Mouse (Mus musculus): ENCODE data around the gene Kcnj14. TPM values are rescaled to one million over a fixed set of nuclear protein-coding genes. Genes with fewer than 3 reads are reported as not detected.

The Kcnj14 gene
- polyA plus RNA-seq, 1 experiment from 2014 or later: 1.3 TPM

DNA sequence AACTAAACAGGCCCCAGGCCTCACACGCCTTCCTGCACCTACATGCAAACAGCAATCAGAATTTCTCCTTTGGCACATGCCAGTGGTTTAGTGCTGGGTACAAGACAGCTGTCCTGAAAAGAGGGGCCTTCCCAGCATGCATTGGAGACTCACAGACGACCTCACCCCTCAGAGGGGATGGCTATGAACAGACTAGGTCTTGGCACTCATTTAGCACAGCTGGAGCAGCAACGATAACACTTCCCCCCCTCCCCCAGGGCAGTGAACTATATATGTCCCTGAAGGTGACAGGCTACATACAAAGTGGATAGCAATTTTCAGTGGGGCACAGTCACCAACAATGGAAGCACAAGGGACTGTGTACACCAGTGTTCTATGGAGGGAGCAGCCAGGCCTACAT, 39.9 kb upstream of the Kcnj14 start:
- no peaks in the 10 kb centered on the region for H3K36me3 ChIP-seq (ENCODE audit: control insufficient read depth, insufficient read depth, low read length)
- H3K4me3 ChIP-seq (ENCODE audit: low read length): no peak overlapping the region
- no peaks in the 10 kb centered on the region for H3K9me3 ChIP-seq (ENCODE audit: control insufficient read depth, low read length)
- ATAC-seq (ENCODE audit: low read depth): peak; percentile 6; the same call in 1 of the 2 replicates
- peak overlapping the region; percentile 37; the same call in 1 of the 2 replicates for H3K27ac ChIP-seq (ENCODE audit: low read length)
- H3K4me2 ChIP-seq (ENCODE audit: low read depth, low read length): no peak overlapping the region
- H3K9ac ChIP-seq (ENCODE audit: low read length): no peak overlapping the region
- whole genome bisulfite sequencing: 46% methylated on average over 3 of the region's 3 CpGs
- H3K4me1 ChIP-seq (replicated peaks; ENCODE audit: control insufficient read depth, insufficient read depth, low read length): peaks cover 11% of the 10 kb centered on the region; the same call in 1 of the 2 replicates
- H3K27me3 ChIP-seq (ENCODE audit: control insufficient read depth, insufficient read depth, low read depth, low read length): peaks cover 5% of the 10 kb centered on the region; the same call in 1 of the 2 replicates

DNA sequence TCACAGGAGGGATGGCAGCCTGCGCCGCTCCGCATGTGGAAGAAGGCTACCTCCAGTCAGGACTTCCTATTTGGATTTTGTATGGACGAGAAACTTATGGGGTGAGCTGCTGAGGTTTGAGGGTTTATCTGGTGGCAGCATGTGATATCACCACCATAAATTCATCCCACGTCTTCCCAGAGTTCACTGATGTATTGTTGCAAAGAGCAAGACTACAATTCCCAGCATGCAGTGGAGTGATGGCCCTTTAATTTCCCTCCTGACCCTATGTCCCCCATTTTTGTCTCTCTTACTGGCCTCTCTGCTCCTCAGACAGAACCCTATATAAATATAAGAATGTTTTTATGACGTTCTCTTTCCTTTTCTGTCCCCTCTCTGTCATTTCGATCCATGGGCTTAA, 38.2 kb upstream of the Kcnj14 start:
- H3K9me3 ChIP-seq (ENCODE audit: control insufficient read depth, low read length): no peaks in the 10 kb centered on the region
- WGBS: 80% methylated on average over 7 of the region's 7 CpGs
- peaks cover 6% of the 10 kb centered on the region for H3K4me1 ChIP-seq (replicated peaks; ENCODE audit: control insufficient read depth, insufficient read depth, low read length)
- H3K36me3 ChIP-seq (ENCODE audit: control insufficient read depth, insufficient read depth, low read length): no peaks in the 10 kb centered on the region
- no peak for ATAC-seq (ENCODE audit: low read depth)
- no peak overlapping the region for H3K4me2 ChIP-seq (ENCODE audit: low read depth, low read length)
- H3K9ac ChIP-seq (ENCODE audit: low read length): no peak overlapping the region
- no peaks in the 10 kb centered on the region; the same call in 1 of the 2 replicates for H3K27me3 ChIP-seq (ENCODE audit: control insufficient read depth, insufficient read depth, low read depth, low read length)
- H3K4me3 ChIP-seq (ENCODE audit: low read length): no peak overlapping the region
- H3K27ac ChIP-seq (ENCODE audit: low read length): no peak overlapping the region

DNA sequence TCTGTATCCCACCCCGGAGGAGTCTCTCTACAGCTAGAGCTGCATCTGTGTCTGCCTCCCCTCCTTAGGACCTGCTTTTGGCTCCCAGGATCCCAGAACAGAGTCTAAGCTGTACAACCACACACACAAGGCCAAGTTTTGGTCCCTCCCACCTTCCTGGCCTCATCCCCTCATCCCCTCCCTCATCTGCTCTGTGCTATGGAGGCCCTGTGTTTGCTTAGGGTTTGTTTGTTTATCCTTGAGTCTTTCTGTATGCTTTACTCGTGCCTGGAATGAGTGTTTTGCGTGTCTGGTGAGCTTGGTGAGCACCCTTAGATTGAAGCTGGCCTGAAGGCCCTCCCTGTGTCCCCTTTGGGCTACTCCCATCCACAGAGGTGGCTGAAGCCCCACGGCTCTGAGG, 34.4 kb upstream of the Kcnj14 start:
- Histone ChIP-seq H3K4me1 (replicated peaks; ENCODE audit: control insufficient read depth, insufficient read depth, low read length) (peaks cover 15% of the 10 kb centered on the region), H3K4me3 (ENCODE audit: low read length) (no peak overlapping the region), H3K27ac (ENCODE audit: low read length) (no peak overlapping the region), H3K36me3 (ENCODE audit: control insufficient read depth, insufficient read depth, low read length) (no peaks in the 10 kb centered on the region), H3K27me3 (ENCODE audit: control insufficient read depth, insufficient read depth, low read depth, low read length) (peaks cover 6% of the 10 kb centered on the region; the same call in 1 of the 2 replicates), H3K9ac (ENCODE audit: low read length) (no peak overlapping the region), H3K4me2 (ENCODE audit: low read depth, low read length) (no peak overlapping the region), H3K9me3 (ENCODE audit: control insufficient read depth, low read length) (no peaks in the 10 kb centered on the region)
- WGBS: 26% methylated on average over 4 of the region's 4 CpGs
- no peak for ATAC-seq (ENCODE audit: low read depth)

DNA sequence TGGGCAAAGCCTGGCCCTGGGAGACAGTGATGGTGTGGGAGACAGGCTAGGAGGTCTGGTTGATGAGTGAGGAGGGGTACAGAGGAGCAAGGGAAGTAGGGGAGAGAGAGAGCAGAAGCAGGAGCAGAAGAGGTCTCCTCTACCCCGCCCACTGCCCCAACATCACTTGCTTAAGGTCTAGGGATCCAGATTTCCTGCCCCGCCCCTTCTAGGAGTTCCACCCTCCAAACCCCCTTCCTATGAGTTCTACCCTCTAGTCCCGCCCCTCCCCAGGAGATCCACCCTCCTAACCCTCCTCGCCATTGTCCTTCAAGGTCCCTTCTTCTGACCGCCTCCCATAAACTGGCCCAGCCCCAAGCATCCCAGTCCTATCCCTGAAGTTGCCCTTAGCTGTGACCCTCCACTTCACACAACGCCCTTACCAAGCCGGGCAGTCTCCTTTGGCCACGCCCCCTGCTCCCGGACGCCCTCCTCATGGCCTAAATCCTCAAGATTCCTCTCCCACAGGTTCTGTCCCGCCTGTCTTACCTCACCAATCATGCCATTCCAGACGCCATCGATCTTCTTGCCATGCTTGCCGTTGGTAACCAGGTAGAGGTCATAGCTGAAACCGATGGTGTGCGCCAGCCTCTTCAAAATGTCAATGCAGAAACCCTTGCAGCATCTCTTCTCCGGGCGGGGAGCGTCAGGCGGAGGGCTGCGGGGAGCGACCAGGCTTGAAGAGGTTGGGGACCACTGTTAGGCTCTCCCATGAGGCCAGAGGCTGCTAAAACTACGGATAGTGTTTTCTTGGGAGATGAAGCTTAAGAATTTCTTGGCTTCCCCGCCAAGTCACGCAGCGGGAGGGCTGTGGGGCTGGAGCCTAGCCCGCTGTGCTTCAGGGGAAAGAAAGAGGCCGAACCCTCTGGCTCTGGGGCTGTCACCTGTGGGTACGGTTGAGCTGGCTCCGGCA, 32.6 kb upstream of the Kcnj14 start:
- Histone ChIP-seq H3K9ac (ENCODE audit: low read length) (peak overlapping the region; percentile 48), H3K36me3 (ENCODE audit: control insufficient read depth, insufficient read depth, low read length) (no peaks in the 10 kb centered on the region), H3K27me3 (ENCODE audit: control insufficient read depth, insufficient read depth, low read depth, low read length) (peaks cover 6% of the 10 kb centered on the region; the same call in 1 of the 2 replicates), H3K4me2 (ENCODE audit: low read depth, low read length) (peak overlapping the region; percentile 68), H3K4me1 (replicated peaks; ENCODE audit: control insufficient read depth, insufficient read depth, low read length) (peaks cover 15% of the 10 kb centered on the region), H3K27ac (ENCODE audit: low read length) (no peak overlapping the region), H3K4me3 (ENCODE audit: low read length) (peak overlapping the region; percentile 46), H3K9me3 (ENCODE audit: control insufficient read depth, low read length) (no peaks in the 10 kb centered on the region)
- ATAC-seq (ENCODE audit: low read depth): peak; percentile 42; the same call in 1 of the 2 replicates
- 4% methylated on average over 29 of the region's 30 CpGs for WGBS

DNA sequence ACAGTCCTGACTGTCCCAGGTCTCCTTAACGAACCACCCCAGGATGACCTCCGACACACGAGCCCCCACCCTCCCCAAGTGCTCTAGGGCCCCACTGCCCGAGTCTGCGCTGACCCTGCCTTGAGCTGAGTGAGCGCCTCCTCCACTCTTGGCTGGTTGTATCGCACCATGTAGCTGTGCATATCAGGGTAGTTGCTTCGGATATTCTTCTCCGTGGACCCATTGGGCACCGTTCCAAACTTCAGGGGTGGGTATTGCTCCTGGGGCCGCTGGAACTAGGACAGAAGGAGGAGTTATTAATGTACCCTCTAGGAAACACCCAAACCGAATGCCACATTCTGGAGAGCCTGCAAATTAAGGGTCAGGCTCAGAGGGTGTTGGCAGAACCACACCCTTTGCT, 28.5 kb upstream of the Kcnj14 start:
- H3K4me3 ChIP-seq (ENCODE audit: low read length): no peak overlapping the region
- 74% methylated on average over 12 of the region's 12 CpGs for WGBS
- no peak overlapping the region for H3K4me2 ChIP-seq (ENCODE audit: low read depth, low read length)
- H3K27me3 ChIP-seq (ENCODE audit: control insufficient read depth, insufficient read depth, low read depth, low read length): peaks cover 6% of the 10 kb centered on the region; the same call in 1 of the 2 replicates
- no peak for ATAC-seq (ENCODE audit: low read depth)
- peaks cover 12% of the 10 kb centered on the region for H3K4me1 ChIP-seq (replicated peaks; ENCODE audit: control insufficient read depth, insufficient read depth, low read length)
- H3K9me3 ChIP-seq (ENCODE audit: control insufficient read depth, low read length): no peaks in the 10 kb centered on the region
- no peak overlapping the region for H3K27ac ChIP-seq (ENCODE audit: low read length)
- no peaks in the 10 kb centered on the region for H3K36me3 ChIP-seq (ENCODE audit: control insufficient read depth, insufficient read depth, low read length)
- no peak overlapping the region for H3K9ac ChIP-seq (ENCODE audit: low read length)

DNA sequence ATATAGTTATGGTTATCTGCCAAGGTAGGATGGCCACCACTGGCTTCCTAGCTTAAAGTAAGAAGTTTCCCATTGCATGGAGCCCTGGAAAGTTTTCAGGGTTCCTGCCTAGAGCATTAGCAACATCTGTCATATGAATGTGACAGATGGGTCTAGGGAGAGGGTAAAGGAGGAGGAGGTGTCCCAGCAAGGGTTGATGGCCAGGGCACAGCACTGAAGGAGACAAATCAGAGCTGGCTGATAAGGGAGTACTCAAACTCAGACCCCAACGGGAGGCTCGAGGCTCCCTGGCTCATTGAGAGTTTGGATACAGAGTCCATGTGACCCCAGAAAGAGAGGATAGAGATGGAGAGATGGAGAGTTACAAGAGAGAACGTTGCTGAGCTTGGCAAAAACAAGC, 26.1 kb upstream of the Kcnj14 start:
- Histone ChIP-seq H3K4me2 (ENCODE audit: low read depth, low read length) (no peak overlapping the region), H3K4me1 (replicated peaks; ENCODE audit: control insufficient read depth, insufficient read depth, low read length) (no peaks in the 10 kb centered on the region), H3K27me3 (ENCODE audit: control insufficient read depth, insufficient read depth, low read depth, low read length) (no peaks in the 10 kb centered on the region), H3K27ac (ENCODE audit: low read length) (no peak overlapping the region), H3K36me3 (ENCODE audit: control insufficient read depth, insufficient read depth, low read length) (no peaks in the 10 kb centered on the region), H3K4me3 (ENCODE audit: low read length) (no peak overlapping the region), H3K9me3 (ENCODE audit: control insufficient read depth, low read length) (no peaks in the 10 kb centered on the region), H3K9ac (ENCODE audit: low read length) (no peak overlapping the region)
- WGBS: 33% methylated on average over 3 of the region's 3 CpGs
- ATAC-seq (ENCODE audit: low read depth): no peak

DNA sequence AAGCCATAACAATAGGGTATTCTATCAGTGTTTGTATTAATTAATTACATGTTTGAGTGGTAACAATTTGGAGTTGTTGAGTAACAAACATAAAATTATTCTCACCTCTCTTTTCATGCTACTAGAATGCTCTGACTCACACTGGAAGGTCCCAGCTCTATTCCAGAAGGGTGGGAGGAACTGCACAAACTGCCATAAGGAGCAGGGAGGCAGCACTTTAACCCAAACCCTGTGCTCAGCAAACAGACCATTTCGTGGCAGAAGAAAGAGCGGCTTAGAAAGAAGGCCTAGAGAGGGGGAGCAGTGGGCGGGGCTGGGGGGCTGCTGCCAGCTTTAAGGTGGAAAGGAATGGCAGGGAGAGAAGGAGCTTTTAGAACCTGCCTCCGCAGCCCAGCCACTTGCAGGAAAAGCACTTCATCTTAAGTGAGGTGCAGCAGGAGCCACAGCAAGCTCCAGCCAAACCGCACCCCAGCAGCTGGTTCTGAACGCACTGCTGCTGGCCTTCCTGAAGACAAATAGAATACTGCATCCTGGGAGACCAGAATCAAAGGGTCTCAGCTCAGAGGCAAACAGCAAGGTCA, 24.0 kb upstream of the Kcnj14 start:
- H3K27me3 ChIP-seq (ENCODE audit: control insufficient read depth, insufficient read depth, low read depth, low read length): no peaks in the 10 kb centered on the region
- peak; percentile 83 for ATAC-seq (ENCODE audit: low read depth)
- H3K27ac ChIP-seq (ENCODE audit: low read length): peak overlapping the region; percentile 65
- no peaks in the 10 kb centered on the region for H3K36me3 ChIP-seq (ENCODE audit: control insufficient read depth, insufficient read depth, low read length)
- H3K4me3 ChIP-seq (ENCODE audit: low read length): no peak overlapping the region
- H3K4me2 ChIP-seq (ENCODE audit: low read depth, low read length): no peak overlapping the region
- H3K4me1 ChIP-seq (replicated peaks; ENCODE audit: control insufficient read depth, insufficient read depth, low read length): no peaks in the 10 kb centered on the region
- no peaks in the 10 kb centered on the region for H3K9me3 ChIP-seq (ENCODE audit: control insufficient read depth, low read length)
- no peak overlapping the region for H3K9ac ChIP-seq (ENCODE audit: low read length)
- 11% methylated on average over 6 of the region's 6 CpGs for WGBS

DNA sequence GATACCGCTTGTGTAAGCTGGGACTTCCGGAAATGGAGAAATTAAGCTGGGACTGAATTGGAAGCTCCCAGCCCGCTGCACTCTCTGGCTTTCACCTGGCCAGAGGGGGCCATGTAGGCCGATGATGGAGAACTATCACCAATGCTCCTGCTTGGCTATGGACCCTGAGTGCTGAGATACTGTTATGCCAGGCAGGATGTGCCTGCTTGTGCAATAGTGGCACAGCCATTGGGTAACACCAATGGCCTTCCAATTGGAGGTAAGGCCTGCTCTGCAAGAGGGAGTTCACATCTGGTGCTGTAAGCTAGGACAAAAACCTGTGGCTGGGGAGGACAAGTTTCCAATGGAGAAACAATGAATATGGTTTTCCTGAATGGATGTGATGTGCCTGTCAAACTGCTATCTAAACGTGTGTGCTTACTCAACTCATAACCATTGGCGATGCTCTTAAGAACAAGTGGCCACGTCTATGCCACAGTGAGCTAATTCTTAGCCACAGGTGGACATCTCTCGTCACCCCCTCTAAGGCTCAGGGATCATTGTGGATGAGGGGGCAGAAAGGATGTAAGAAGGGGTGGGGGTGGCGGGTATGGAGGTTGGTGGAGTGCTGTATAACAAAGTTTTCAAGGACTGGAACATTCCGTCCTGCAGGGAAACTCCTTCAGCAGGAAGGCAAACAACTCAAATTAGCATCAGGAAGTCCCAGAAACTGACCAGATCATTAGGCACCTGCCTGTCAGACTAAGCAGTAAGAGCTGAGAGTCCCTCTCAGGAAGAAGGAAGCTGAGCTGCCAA, 18.6 kb upstream of the Kcnj14 start:
- Histone ChIP-seq H3K9me3 (ENCODE audit: control insufficient read depth, low read length) (no peaks in the 10 kb centered on the region), H3K9ac (ENCODE audit: low read length) (no peak overlapping the region), H3K27ac (ENCODE audit: low read length) (no peak overlapping the region), H3K4me1 (replicated peaks; ENCODE audit: control insufficient read depth, insufficient read depth, low read length) (no peaks in the 10 kb centered on the region), H3K4me2 (ENCODE audit: low read depth, low read length) (no peak overlapping the region), H3K36me3 (ENCODE audit: control insufficient read depth, insufficient read depth, low read length) (no peaks in the 10 kb centered on the region), H3K27me3 (ENCODE audit: control insufficient read depth, insufficient read depth, low read depth, low read length) (no peaks in the 10 kb centered on the region; the same call in 1 of the 2 replicates), H3K4me3 (ENCODE audit: low read length) (no peak overlapping the region)
- no peak for ATAC-seq (ENCODE audit: low read depth)
- 77% methylated on average over 10 of the region's 10 CpGs for WGBS

DNA sequence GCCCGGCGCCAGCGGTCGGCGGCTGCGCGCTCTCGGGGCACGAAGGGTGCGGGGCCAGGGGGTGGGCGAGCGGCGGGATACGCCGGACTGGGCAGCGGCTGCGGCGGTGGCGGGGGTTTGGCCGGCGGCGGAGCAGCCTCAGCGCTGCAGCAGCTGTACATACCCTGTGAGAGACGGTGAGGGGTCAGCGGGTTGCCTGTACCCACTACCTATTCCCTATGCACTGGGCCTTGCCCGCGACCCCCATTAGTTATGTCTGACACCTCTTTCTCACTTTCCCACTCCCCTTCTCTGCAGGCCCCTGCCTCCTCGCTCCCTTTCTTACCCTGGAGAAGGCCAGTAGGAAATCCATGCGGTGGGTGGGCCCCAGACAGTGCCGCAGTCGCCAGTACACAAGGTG, 9.3 kb upstream of the Kcnj14 start:
- peak overlapping the region; percentile 62 for H3K9ac ChIP-seq (ENCODE audit: low read length)

More for the DNA sequence above, 9.3 kb upstream of the Kcnj14 start:
- H3K27me3 ChIP-seq (ENCODE audit: control insufficient read depth, insufficient read depth, low read depth, low read length): peaks cover 44% of the 10 kb centered on the region
- no peaks in the 10 kb centered on the region for H3K9me3 ChIP-seq (ENCODE audit: control insufficient read depth, low read length)
- H3K36me3 ChIP-seq (ENCODE audit: control insufficient read depth, insufficient read depth, low read length): no peaks in the 10 kb centered on the region
- peak overlapping the region; percentile 52 for H3K4me3 ChIP-seq (ENCODE audit: low read length)
- 2% methylated on average over 29 of the region's 31 CpGs for WGBS
- H3K27ac ChIP-seq (ENCODE audit: low read length): no peak overlapping the region
- no peak for ATAC-seq (ENCODE audit: low read depth)
- H3K4me1 ChIP-seq (replicated peaks; ENCODE audit: control insufficient read depth, insufficient read depth, low read length): peaks cover 23% of the 10 kb centered on the region
- H3K4me2 ChIP-seq (ENCODE audit: low read depth, low read length): peak overlapping the region; percentile 70
